Mouse (Mus musculus) heart, adult 18-20 months (tissue): ENCODE results near the gene Gpd2. TPM values are rescaled to one million over a fixed set of nuclear protein-coding genes. Genes with fewer than 3 reads are reported as not detected.

Experiments used
- DNase-seq, 2 experiments: peaks; one replicate each; pipeline ENCODE4 v3.0.0; 2021 to 2022; ENCODE audit warnings: mixed read lengths in 1 of 2
- long read RNA-seq, 2 experiments: library from polyadenylated mRNA; stranded (forward); transcript quantifications; one replicate each; pipeline ENCODE4 v2.0.0; 2021
- total RNA-seq, 2 experiments: library from RNA; stranded (reverse); gene quantifications; 2 replicates each; pipeline ENCODE4 v1.2.3; 2021

Gpd2 gene
- 10 to 100 TPM; 15.5 to 32.6 TPM for total RNA-seq
- long read RNA-seq, experiment 1, full-length matches to known transcripts: 3 of 5 reads
- long read RNA-seq, experiment 1, partial matches to known transcripts: 0 of 5 reads
- long read RNA-seq, experiment 1, other reads (novel, unspliced or antisense): 2 of 5 reads
- long read RNA-seq, experiment 2, full-length matches to known transcripts: 5 of 8 reads
- long read RNA-seq, experiment 2, partial matches to known transcripts: 3 of 8 reads
- long read RNA-seq, experiment 2, other reads (novel, unspliced or antisense): 0 of 8 reads

GRCm38 (mm10) chr2:57237475-57237919 lies at the start of gene Gpd2:
TSS of gene Gpd2 (plus strand) at chr2:57237635.
- no peak for DNase-seq

- DNase-seq: no peak
Observed at GRCm38 (mm10) chr2:57188237-57188636, 49.2 kb upstream of the Gpd2 start.

GRCm38 (mm10) chr2:57190884-57191283 lies 46.6 kb upstream of the Gpd2 start:
- DNase-seq: no peak

- no peak for DNase-seq
Observed at GRCm38 (mm10) chr2:57199046-57199445, 38.4 kb upstream of the Gpd2 start.

- DNase-seq: no peak
Observed at GRCm38 (mm10) chr2:57208472-57209083, 28.9 kb upstream of the Gpd2 start.

GRCm38 (mm10) chr2:57211049-57212001 lies 26.1 kb upstream of the Gpd2 start:
- DNase-seq: no peak

DNA sequence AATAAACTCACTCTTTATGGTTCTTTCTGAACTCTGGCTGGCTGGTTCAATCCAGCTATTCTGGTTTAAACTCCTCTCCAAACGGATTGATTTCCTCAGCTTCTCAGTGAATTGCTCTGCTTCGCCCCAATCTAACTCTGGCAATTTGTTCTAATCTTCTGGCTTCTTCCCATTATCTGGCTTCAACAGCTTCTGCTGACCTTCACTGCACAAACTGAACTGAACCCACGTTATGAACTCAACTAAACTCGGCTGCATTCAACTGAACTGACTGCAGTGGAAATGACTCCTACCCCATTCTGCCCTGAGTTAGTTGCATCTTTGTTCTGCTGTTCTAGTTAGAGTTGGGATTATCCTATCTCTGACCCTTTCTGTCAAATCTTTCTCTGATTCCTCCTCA lies 24.1 kb upstream of the Gpd2 start:
- DNase-seq: no peak

GRCm38 (mm10) chr2:57223288-57224026 lies 14.0 kb upstream of the Gpd2 start:
- no peak for DNase-seq

GRCm38 (mm10) chr2:57225236-57225635 lies 12.2 kb upstream of the Gpd2 start:
- DNase-seq: no peak

- no peak for DNase-seq
Observed at GRCm38 (mm10) chr2:57227425-57227824, 10.0 kb upstream of the Gpd2 start.

DNA sequence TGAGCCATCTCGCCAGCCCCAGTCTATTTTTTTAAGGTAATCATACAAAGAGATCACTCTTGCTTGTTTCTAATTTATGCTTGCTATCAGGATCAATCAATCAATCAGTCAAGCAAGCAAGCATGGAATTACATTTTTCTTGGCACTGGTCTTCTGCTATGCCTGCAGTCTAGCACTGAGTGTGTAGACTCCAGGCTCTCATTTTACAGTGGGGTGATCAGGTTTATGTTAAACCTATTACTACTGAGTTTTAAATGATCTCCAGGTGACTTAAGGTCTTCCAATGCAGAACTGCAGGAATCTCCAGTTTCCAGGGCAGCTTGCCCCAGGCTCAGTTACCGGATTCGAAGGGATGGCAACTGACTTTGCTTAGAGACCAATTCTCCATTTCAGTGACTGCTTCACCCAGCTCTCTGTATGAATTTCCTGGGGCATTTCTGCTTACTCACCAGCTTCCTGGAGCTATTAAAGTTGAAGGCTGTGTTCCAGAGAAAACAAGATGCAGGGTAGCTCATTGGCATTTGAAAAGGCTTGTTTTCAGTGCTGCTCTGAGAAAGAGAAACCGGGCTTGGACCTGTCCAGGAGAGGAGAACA lies 7.7 kb upstream of the Gpd2 start:
- DNase-seq: no peak

DNA sequence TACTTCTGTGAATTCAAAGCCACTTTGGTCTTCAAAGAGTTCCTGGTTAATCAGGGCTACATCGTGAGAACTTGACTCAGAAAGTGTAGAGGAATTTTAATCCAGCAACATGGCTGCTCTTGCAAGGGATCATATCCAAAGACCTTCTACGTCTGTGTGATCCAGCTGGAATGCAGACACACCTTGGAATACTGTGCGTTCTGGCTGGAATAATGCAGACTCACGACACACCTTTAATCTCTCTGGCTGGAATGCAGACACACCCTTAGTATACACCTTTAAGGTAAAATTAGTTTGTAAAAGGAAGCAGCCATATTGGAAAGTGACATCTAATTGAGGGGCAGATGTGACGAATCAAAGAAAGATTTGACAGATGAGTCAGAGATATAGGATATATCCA lies 6.0 kb upstream of the Gpd2 start:
- DNase-seq: no peak

DNA sequence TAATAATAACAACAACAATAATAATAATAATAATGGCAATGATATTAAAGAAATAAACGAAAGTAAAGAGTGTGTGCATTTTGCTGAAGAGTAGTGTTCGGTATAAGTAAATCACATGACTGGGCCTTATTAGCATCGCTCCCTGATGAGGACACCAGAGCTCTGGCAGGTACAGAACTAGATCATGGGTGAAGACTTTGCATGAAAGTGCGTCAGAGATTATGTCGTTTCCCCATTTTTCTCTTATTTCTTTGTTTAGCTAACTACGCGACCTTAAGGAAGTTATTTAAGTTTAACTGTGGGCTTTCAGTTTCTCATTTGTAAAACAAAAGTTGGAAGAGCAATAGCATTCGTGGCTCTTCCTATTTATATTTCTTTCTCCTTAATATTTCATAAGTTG lies 5.1 kb upstream of the Gpd2 start:
- no peak for DNase-seq

GRCm38 (mm10) chr2:57236246-57236645 lies 1.2 kb upstream of the Gpd2 start:
- no peak for DNase-seq

GRCm38 (mm10) chr2:57237026-57237425 lies 409 bp upstream of the Gpd2 start:
- peak in 1 of 2 experiments; percentile 7 for DNase-seq

GRCm38 (mm10) chr2:57237920-57238613 lies 632 bp downstream of the Gpd2 start:
- peak; percentile 92 to 95 for DNase-seq

DNA sequence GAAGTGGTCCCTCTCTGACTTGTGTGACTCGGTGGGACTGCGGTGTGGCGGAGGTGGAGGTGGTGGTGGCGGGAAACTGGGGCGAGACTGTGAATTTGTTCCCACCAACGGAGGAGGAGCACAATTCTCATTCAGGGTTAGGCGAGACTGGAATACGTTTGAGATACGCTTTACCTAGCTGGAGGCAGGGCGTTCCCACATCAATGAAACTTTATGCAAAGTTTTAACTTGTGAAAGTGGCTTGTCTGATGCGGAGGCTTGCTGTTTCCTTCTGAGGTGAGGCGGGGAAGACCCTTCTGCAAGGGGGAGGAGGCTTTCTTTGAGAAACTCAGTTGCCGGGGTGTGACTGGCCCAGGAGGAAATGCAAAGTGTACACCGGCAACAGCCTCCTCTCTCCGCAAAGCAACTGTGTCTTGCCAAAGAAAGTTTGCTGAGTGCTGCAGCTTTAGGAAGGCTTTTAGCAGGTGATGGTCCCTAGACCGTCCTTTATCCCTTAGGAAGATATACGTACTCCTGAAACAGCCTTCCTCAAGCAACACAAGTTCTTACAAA lies 1.3 kb downstream of the Gpd2 start:
- DNase-seq: peak in 1 of 2 experiments; percentile 35

DNA sequence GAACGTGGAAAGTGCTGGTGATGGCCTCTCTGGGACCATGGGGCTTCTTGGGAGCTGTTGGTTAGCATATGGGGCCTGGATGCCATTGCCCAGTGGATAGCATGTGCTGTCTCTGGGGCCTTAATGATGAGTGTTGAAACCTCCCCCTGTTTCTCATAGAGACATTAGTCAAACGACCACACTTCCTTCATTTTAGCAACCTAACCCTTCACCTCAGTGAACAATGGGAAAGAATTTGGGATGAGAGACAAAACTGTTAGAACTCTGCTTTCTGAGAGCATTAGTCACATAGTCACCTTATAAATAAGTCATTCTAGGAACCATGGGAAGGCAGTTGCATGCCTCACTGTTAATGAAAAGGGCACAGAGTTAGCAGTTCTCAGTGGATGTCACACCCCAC lies 1.9 kb downstream of the Gpd2 start:
- no peak for DNase-seq

DNA sequence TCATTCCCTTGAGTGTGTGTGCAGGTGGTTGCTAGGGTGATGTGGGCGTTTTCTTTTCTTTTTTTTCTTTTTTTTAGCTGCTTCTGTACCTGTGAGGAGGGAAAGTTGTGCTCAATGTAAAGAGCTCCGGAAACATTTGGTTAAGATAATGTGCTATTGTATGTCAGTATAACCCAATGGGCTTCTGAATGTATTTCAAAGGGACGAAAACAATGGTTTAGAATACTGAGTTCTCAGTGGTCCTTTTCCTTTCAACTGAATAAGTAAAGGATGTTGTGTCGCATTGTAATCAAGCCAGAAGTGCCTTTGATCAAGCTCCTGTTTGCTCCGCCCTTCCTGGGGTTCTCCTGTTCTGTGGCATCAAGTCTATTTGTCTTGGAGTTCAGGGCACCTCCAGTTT lies 6.6 kb downstream of the Gpd2 start:
- no peak for DNase-seq

DNA sequence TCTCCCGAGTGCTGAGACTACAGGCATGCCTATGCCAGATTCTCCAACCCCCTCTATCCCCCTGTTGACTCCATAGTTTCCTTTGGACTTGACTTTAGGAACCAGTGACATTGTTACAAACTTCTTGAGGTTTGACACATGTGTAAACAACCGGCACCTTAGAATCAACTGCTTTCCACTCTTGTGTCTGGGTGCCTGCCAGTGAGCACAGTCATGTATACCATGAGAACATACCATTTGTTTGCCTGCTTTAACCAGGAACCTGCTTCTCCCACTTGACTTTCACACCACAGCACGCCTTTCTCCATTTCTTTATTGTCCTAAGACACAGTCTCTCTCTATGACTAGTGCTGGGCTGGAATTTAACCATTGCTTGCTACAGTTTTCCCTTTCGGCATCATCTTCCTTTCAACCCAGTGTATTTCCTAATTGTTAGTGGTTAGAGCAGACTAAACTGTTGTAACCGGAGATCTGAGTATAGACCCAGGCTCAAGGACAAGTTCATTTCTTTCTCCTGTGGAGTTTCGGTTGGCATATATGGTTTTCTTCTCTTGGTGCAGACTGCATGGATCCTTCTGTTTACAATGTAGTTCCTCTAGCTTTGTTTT lies 8.4 kb downstream of the Gpd2 start:
- DNase-seq: no peak
